Mouse (Mus musculus): ENCODE results near the gene Carmil2.

Gene Carmil2

GRCm38 (mm10) chr8:105685796-105686308, at the start of gene Carmil2:
Carmil2 (plus strand) TSS chr8:105686274.
- DNase-seq (ENCODE audit: extremely low read depth, insufficient read length, low spot score): peak; percentile 47

- DNase-seq (ENCODE audit: extremely low read depth, insufficient read length, low spot score): peak; percentile 79
Measured at GRCm38 (mm10) chr8:105636963-105637510, 49.0 kb upstream of the Carmil2 start, which contains the start of gene Agrp. Agrp (minus strand) TSS chr8:105637393.

GRCm38 (mm10) chr8:105637601-105638041, 48.5 kb upstream of the Carmil2 start:
- DNase-seq (ENCODE audit: extremely low read depth, insufficient read length, low spot score): no peak

- DNase-seq (ENCODE audit: extremely low read depth, insufficient read length, low spot score): no peak
Measured at GRCm38 (mm10) chr8:105638510-105638909, 47.6 kb upstream of the Carmil2 start.

- no peak for DNase-seq (ENCODE audit: extremely low read depth, insufficient read length, low spot score)
Measured at GRCm38 (mm10) chr8:105639835-105640234, 46.2 kb upstream of the Carmil2 start.

- no peak for DNase-seq (ENCODE audit: extremely low read depth, insufficient read length, low spot score)
Measured at GRCm38 (mm10) chr8:105640511-105640910, 45.6 kb upstream of the Carmil2 start.

GRCm38 (mm10) chr8:105645205-105645604, 40.9 kb upstream of the Carmil2 start:
- no peak for DNase-seq (ENCODE audit: extremely low read depth, insufficient read length, low spot score)

GRCm38 (mm10) chr8:105648929-105649328, 37.1 kb upstream of the Carmil2 start:
- DNase-seq (ENCODE audit: extremely low read depth, insufficient read length, low spot score): no peak

GRCm38 (mm10) chr8:105657641-105658040, 28.4 kb upstream of the Carmil2 start:
- DNase-seq (ENCODE audit: extremely low read depth, insufficient read length, low spot score): no peak

GRCm38 (mm10) chr8:105661167-105661566, 24.9 kb upstream of the Carmil2 start:
- no peak for DNase-seq (ENCODE audit: extremely low read depth, insufficient read length, low spot score)

GRCm38 (mm10) chr8:105677891-105678290, 8.2 kb upstream of the Carmil2 start:
- DNase-seq (ENCODE audit: extremely low read depth, insufficient read length, low spot score): no peak

GRCm38 (mm10) chr8:105685325-105685724, 749 bp upstream of the Carmil2 start:
- DNase-seq (ENCODE audit: extremely low read depth, insufficient read length, low spot score): no peak

- DNase-seq (ENCODE audit: extremely low read depth, insufficient read length, low spot score): no peak
Measured at GRCm38 (mm10) chr8:105686551-105686950, 477 bp downstream of the Carmil2 start.

GRCm38 (mm10) chr8:105687512-105687911, 1.4 kb downstream of the Carmil2 start:
- no peak for DNase-seq (ENCODE audit: extremely low read depth, insufficient read length, low spot score)

- DNase-seq (ENCODE audit: extremely low read depth, insufficient read length, low spot score): no peak
Measured at GRCm38 (mm10) chr8:105688242-105688752, 2.2 kb downstream of the Carmil2 start.

GRCm38 (mm10) chr8:105689256-105689982, 3.3 kb downstream of the Carmil2 start:
- no peak for DNase-seq (ENCODE audit: extremely low read depth, insufficient read length, low spot score)

GRCm38 (mm10) chr8:105689983-105690360, 3.9 kb downstream of the Carmil2 start:
- no peak for DNase-seq (ENCODE audit: extremely low read depth, insufficient read length, low spot score)

GRCm38 (mm10) chr8:105690978-105691377, 4.9 kb downstream of the Carmil2 start:
- no peak for DNase-seq (ENCODE audit: extremely low read depth, insufficient read length, low spot score)

GRCm38 (mm10) chr8:105692449-105693182, 6.5 kb downstream of the Carmil2 start:
- DNase-seq (ENCODE audit: extremely low read depth, insufficient read length, low spot score): no peak

- no peak for DNase-seq (ENCODE audit: extremely low read depth, insufficient read length, low spot score)
Measured at GRCm38 (mm10) chr8:105693648-105694047, 7.6 kb downstream of the Carmil2 start.

All from 3134 (cell line).